Mouse (Mus musculus) left cerebral cortex, adult 9 months (tissue): ENCODE data around the gene Rhou.

Source experiments
- DNase-seq, 2 experiments: peaks; one replicate each; pipeline ENCODE4 v3.0.0; 2022; ENCODE audit warnings: low spot score in 2 of 2

Gene Rhou

DNA sequence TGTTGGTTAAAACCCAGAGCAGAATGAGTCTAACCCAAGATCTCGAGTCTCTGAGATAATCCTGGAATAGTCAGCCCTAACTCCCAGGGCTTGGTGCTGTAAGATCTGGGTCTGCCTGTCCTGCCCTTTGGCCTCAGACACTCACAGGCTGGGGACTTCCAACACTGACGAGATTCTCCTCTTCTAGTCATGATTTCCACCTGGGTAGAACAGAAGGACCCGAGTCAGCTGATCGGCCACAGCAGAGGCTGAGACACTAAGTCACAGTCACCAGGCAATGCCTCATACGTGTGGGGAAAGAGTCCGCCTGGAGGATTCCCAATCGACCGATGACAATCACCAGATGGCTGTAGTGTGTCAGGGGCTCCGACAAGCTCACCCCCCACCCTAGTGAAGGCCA, 42.4 kb downstream of the Rhou start:
- no peak for DNase-seq

- no peak for DNase-seq
These were observed 43.6 kb downstream of the Rhou start for GRCm38 (mm10) chr8:123697329-123697728.

DNA sequence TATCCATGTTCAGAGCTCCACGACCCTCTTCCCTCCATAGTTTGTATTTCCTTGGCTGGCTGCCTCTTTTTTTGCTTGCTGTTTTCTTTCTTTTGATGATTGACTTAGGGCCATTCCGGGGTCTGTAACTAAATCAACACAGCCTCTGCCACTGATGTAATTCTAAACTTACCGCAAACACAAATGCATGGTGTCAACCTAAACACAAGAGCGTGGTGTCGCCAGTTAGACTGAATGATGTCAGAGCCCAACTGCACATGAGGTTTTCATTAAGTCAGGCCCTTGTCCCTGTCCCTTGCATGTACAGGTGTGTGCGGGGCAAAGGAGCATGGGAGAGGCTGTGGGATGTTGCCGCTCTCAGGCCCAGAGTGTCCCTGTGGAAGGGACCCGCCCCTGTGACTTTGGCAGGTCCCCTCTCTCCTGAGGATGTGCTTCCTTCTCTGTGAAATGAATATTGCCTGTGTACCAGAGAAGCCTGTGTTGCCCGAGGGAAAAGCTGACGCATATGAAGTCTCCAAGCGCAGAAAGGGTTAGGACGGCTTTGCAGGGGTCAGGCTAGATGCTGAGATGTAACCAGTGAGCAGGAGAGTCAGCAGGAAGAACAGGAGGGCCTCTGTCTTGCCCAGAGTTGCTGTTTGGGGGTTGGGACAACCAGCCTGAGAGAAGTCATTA, 46.8 kb downstream of the Rhou start:
- DNase-seq: no peak

DNA sequence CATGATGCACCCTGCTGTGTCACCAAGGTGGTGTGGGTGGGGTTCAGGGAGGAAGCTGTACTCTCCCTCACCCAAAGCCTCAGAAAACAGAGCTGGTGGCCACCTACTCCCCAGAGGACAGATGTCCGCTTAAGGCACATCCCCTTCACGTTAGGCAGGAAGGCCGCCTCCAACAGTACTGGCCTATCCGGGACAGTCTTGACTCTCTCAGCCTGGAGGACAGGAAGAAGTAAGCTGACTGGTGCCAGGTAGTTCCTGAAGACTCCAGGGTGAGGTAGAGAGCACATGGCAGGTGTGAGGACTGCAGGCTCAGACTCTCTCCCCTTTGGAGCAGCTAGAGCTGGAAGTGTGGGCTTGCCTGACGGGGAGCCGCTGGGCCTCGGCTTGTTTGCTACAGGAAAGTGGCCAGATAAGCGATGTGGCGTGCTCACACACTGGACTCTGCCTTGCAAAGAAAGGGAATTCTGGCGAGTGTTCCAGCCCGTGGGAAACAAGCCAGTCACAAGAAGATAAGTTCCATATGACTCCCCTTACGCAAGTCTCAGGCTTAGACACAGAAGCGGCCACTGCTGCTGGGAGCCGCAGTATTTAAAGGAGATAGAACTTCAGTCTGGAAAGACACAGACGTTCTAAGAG, 48.3 kb downstream of the Rhou start:
- peak in 1 of 2 experiments; percentile 28 for DNase-seq

DNA sequence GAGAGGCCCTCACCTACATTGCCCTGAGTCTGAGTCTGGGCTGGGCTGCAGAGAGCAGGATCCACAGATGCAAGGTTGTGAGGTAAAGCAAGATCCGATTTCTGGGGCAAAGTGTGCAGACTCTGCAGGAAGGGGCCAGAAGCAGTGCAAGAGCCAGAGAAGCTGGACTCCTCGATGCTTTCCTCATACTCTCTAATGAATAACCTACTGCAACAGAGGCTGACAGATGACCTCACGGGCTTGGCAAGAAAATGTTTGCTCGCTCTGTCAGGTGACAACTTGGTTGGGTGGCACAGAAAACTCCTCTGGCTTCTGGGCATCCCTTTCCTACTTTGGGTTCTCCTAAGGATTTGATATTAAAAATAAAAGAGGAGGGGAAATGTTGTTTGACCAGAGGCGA, 51.6 kb downstream of the Rhou start:
- no peak for DNase-seq

DNA sequence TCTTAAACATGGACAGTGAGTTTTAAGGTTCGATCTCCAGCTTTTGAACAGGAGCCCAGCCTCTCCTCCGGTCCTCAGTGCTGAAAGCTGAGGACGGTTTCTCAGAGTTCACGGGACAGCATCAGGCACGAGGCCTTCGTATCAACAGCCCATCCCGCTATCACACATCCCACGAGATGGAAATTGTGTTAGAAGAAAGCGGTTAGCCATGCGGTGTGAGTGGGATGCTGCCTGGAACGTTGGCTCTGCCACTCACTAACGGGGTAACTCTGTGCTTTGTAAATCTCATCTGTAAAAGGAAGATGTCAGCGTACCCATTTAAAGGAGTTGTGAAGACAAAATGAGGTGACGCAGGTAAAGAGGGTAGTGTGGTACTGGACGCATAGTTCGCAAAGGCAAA, 53.4 kb downstream of the Rhou start:
- DNase-seq: peak in 1 of 2 experiments; percentile 64

DNA sequence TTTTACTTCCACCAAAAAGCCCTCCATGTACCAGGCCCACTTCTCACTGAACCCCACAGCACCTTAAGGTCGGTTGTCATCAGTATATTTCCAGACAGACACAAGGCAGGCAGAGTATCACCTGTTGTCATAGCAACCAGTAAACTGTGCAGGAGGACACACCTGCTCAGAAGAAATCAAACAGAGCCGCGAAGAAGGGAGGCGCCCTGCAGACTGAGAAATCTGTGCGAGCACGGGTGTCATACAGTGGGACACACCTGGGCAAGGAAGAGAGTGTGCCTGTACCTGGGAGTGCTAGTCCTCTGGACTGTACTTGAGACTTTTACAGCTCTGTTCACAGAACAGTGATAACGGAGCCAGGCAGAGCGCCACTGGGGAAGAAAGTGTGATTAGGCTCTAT, 55.0 kb downstream of the Rhou start:
- DNase-seq: no peak

GRCm38 (mm10) chr8:123710335-123710734, 56.6 kb downstream of the Rhou start:
- no peak for DNase-seq
